Mouse (Mus musculus) T-helper 1 cell (primary cell): ENCODE data around the gene Lenep.

Source experiments
- in situ Hi-C: fragments of 300-600 bp; cut with MboI, MseI; formaldehyde crosslinking; loops from one replicate; pipeline ENCODE4 v1.15.1; 2025; ENCODE audit warnings: high pct_unique_total_duplicates

The Lenep gene

DNA sequence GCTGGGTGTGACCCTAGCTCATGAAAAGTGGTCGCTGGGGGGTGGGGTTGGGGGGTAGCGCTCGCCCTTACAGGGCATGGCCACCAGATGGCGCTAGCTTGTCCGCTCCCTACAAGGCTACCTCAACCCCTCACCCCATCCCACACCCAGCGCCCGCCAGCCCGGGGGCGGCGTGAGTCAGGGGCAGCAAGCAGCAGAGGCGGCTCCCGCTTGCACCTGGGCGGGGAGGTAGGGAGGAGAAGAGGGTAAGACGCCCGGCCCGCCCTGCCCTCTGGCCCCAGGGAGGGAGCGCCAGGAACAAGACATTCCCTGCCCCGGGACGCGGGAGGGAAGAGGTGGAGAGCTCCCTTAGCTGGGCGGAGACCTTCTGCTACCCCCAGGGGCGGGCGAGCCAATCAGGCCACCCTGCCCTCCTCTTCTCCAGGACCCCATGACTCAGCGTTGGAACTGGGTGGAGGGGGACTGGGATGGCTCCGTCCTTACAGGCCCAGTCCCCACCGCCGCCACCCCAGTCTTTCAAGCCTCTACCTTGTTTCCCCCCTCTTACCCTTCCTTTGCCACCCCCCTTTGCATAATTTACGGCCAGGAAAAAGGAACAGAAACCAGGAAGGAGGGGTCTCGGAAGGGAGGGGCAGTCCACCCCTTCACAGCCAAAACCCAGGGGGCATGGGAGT is 24.1 kb downstream of the Lenep start:
- in situ Hi-C loops = no loop called here

DNA sequence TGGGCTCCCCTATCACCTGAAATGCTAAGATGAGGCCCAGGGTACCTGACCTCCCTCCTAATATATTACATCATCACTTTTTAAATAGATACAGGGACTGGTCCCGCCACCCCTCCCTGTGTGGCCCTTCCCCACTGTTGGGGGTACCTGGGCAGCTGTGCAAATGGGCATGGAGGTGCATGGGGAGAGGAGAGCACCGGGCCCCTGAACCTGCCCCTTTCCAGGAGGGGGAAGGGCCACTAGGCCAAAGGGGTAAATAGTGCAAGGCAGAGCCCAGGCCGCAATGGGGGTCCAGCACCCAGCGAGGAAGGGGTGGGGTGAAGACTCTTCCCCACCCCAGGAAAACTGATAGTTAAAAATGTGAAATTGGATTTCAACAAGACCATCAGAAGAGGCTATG is 24.8 kb downstream of the Lenep start:
- in situ Hi-C loops = no loop called here

- in situ Hi-C loops = no loop called here
Observed at GRCm38 (mm10) chr3:89373581-89374231, 28.9 kb downstream of the Lenep start.

GRCm38 (mm10) chr3:89367338-89367737 is 35.3 kb downstream of the Lenep start:
- in situ Hi-C loops = no loop called here

GRCm38 (mm10) chr3:89365486-89366414 is 36.8 kb downstream of the Lenep start:
- in situ Hi-C loops = no loop called here

- in situ Hi-C loops = no loop called here
Observed at GRCm38 (mm10) chr3:89365153-89365485, 37.5 kb downstream of the Lenep start, which contains the start of gene Dcst1. Dcst1 (minus strand) TSS chr3:89365253.

- in situ Hi-C loops = no loop called here
Observed at GRCm38 (mm10) chr3:89364631-89365030, 38.0 kb downstream of the Lenep start.

DNA sequence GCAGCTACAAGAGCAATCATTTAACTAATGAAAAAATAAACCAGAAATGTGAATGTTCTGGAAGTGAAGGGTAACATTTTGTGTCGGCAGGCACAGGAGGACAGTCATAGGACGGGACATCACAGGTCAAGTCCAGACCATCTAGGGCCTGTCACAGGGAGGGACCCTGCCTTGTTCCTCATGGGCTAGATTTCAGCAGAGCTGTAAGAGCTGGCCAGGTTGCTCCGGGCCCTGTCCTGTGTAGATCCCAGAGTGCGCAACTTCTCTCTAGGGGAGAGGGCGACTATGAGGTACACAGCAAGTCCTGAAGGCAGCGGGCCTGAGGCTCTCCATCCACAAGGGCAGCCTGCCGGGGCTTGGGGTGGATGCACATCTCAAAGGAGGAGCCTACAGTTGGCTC is 40.9 kb downstream of the Lenep start, which contains the start of gene Dcst2:
Gene Dcst2 (plus strand): TSS at position 301 of the 400 bp plus-strand sequence.
- in situ Hi-C loops = no loop called here

- in situ Hi-C loops = no loop called here
Observed at GRCm38 (mm10) chr3:89360237-89360636, 42.4 kb downstream of the Lenep start.

GRCm38 (mm10) chr3:89359630-89360029 is 43.0 kb downstream of the Lenep start:
- in situ Hi-C loops = loop anchor here (5.0 kb wide), 1 partner anchor 37 kb away; the partner anchor contains the start of gene Efna3

GRCm38 (mm10) chr3:89356029-89356428 is 46.6 kb downstream of the Lenep start:
- in situ Hi-C loops = loop anchor here (5.0 kb wide), 1 partner anchor 34 kb away; the partner anchor contains the start of gene Efna3

GRCm38 (mm10) chr3:89355512-89355902 is 47.1 kb downstream of the Lenep start:
- in situ Hi-C loops = loop anchor here (5.0 kb wide), 1 partner anchor 33 kb away; the partner anchor contains the start of gene Efna3

DNA sequence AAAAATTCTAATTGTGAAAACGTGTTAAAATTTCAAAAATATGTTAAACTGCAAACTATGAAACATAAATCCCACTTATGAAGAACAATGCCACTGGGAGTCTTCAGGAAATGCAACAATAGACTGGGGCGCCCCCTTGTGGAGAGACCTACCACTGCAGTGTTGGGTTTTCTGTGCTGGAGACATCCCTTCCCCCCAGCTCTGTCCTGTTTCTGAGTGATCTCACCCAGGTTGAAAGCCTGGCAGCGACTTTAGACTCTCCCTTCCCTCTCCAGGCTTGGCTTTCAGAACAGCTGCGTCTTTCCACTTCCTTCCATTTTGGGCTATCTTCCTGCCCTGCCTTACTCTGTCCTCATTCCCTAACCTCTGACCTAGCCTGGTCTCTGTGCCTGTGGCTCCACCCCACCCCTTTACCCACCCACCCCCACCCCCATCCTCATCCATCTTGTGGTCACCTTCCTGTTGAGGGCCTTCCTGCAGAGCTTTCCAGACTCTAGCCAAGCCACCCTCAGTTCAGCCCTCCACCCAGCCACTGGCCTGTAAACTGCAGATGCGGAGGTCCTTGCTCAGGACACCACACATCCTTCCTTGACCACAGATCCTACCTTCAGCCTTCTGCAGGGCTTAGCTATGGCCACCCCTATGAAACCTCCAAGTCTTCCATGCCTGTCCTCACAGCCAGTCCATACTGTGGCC is 47.6 kb downstream of the Lenep start:
- in situ Hi-C loops = loop anchor here (5.0 kb wide), 1 partner anchor 33 kb away; the partner anchor contains the start of gene Efna3

DNA sequence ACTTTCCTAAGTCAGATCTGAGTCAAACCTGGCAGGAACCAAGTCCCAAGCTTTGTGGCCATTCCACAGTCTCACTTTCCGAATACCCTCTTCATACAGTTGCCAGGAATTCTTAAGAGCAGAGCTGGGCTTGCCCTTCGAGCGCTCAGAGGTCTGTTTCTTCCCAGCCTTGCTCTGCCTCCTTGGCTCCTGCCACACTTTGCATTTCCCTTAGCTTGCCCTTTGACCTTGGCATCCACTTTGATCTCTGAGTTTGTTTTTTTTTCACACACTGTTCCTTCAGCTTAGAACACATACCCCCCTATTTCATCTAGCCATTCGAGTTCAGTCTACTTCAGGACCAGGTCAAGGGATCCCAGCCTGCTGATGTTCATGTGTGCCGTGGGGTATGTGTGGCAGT is 51.3 kb downstream of the Lenep start:
- in situ Hi-C loops = no loop called here
